Mouse (Mus musculus): ENCODE data around the gene Fkbp4. TPM values are rescaled to one million over a fixed set of nuclear protein-coding genes. Genes with fewer than 3 reads are reported as not detected.
A peak's percentile ranks its signal among the peaks of the same experiment; 100 is the strongest.

The Fkbp4 gene
- total RNA-seq, 2 experiments from 2014 or later: 34.6 to 95.7 TPM

DNA sequence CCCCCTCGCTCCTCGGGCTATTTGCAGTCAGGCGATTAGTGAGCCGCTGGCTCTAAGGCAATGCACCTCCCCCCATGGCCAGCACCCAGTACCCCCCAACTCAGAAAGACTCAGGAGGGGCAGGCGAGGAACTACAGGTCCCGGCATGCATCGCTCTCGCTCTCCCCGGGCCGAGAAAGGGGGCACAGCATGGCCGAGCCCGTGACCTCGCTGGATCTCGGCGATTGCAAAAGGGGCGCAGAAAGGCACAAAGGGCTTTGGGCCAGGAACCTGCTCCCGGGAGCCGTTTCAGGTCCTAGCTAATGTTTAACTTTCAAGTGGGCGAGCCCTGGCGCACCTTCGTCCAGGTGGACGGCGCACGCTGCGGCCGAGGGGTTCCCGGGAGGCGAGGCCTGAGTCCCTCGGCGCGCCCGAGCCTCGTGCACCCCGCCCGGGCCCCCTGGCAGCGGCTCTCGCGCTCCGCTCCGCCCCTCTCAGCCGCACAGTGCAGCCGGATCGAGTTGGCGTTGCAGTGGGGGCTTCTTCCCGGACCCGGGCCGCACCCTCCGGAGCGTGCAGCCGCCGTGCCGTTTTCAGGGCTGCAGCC, 653 bp downstream of the Fkbp4 start:
- peak; percentile 51 for ATAC-seq (ENCODE audit: poor library complexity, severe bottlenecking)

GRCm38 (mm10) chr6:128437288-128437687, 1.2 kb downstream of the Fkbp4 start:
- 0 out of 2 replicates have a peak, but pooled peaks have one; percentile 0 for ATAC-seq (ENCODE audit: poor library complexity, severe bottlenecking)

DNA sequence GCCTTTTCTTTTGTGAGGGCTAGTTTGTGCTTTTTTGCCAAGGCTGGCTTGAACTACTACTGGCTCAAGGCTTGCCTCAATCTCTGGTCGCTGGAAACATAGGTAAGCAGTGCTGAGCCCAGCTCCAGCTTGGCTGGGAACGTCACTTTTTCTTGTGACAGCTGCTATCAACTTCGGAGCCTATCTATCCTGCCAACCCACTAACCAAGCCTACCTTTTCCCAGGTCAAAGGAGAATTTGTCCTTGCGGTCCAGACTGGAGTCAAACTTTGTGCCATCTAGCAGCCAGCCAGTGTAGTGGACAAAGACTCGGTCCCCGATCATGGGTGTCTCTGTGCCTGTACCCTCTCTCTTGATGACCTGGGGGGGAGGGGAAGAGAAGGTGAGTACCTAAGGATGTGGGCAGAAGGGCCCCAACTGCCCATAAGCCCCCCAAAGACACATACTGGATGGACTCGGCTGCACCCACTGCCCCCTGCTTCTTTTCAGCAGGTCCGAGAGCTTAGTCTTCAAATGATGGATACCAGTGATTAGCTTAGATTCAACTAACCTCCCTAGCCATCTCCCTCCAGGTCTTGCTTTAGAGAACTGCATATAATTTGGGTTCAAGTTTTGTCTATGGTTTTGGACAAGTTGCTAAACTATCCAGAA, 2.0 kb downstream of the Fkbp4 start:
- no peak for ATAC-seq (ENCODE audit: poor library complexity, severe bottlenecking)

- no peak for ATAC-seq (ENCODE audit: poor library complexity, severe bottlenecking)
Observed at GRCm38 (mm10) chr6:128435474-128435873, 3.0 kb downstream of the Fkbp4 start.

DNA sequence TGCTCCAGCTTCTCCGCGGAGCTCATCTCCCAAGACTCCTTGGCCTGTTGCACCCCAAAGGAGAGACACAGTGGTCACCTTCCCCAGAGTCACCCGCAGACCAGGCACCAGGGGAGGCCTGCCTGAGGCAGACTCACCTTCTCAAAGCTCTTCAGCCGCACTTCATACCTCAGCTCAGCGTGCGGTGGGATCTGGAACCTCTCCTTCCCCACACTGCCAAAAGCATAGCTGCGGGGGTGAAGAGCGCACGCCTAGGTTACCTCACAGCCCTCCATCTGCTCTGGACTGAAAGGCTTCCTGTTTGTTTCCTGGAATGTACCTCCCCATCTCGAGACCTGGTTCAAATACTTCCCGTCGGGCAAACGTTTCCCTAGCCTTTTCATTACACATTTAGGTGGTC, 4.9 kb downstream of the Fkbp4 start:
- no peak for ATAC-seq (ENCODE audit: poor library complexity, severe bottlenecking)

DNA sequence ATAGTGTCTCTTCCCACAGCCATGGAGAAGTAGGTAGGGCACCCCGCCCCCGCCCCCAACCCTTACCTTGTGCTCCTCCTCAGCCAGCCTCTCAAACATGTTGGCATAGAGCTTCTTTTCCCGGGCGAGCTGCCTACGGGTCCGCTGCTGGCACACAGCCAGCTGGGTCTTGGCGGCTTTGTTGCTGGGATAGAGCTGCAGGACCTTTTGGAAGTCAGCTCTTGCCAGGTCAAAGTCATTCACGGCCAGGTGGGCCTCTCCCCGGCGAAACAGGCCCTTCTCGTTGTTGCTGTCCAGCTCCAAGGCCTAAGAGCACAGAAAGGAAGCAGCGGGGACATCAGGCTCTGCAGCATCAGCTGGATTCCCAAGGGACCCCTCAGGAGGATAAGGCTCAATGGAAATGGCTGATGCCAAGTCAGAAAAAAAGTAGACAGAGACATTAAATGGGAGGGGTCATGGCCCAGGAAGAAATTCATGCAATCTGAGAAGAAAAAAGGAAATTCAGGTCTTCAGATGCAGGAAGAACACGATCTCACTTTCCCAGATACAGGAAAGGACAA, 6.0 kb downstream of the Fkbp4 start:
- no peak for ATAC-seq (ENCODE audit: poor library complexity, severe bottlenecking)

- no peak for ATAC-seq (ENCODE audit: poor library complexity, severe bottlenecking)
Observed at GRCm38 (mm10) chr6:128429826-128430225, 8.7 kb downstream of the Fkbp4 start.

DNA sequence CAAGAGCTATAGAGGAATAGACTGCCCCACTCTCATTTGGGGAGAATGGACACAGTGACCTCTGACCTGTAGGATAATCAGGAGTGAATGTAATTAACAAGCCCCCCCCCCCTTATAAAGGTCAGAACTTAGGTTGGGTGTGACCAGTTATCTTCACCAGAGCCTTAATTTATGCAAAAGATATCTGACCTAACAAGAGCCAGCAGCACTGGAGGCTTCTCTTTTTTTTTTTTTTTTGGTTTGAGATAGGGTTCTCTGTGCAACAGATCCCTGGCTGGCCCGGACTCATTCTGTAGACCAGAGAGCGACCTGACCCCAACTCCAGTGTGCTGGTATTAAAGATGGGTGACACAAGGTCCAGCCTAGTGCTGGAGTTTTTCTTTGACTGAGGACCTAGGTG, 9.2 kb downstream of the Fkbp4 start:
- ATAC-seq (ENCODE audit: poor library complexity, severe bottlenecking): no peak

DNA sequence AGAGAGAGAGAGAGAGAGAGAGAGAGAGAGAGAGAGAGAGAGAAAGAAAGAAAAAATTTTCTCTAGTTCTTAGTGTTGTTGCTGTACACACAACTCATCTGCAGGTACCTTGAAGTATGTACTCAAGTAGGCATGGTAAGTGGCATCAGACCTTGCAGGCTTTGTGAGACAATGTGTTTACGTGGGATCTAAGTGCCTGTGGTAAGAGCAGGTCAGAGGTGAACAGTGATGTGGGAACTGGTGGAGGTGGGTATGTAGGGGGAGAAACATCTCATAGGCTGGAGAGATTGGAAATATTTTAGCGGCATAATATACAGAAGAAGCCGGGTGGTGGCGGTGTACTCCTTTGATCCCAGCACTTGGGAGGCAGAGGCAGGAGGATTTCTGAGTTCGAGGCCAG, 10.9 kb downstream of the Fkbp4 start:
- ATAC-seq (ENCODE audit: poor library complexity, severe bottlenecking): no peak

DNA sequence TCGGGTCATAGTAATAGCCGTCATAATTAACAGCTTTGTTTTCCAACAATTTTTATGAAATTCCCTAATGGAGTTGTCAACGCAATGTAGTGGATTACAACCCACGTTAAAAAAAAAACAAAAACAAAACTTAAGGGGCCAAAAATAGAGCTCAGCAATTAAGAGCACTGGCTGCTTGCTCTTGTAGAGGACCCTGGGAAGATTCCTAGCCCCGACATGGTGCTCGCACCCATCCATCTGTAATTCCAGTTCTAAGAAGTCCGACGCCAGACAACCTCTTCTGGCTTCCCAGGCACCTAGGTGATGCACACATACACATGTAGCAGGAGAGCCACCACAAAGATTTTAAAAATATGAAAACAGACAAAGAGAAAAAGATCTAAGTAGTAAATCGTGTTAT, 13.4 kb downstream of the Fkbp4 start:
- ATAC-seq (ENCODE audit: poor library complexity, severe bottlenecking): no peak

DNA sequence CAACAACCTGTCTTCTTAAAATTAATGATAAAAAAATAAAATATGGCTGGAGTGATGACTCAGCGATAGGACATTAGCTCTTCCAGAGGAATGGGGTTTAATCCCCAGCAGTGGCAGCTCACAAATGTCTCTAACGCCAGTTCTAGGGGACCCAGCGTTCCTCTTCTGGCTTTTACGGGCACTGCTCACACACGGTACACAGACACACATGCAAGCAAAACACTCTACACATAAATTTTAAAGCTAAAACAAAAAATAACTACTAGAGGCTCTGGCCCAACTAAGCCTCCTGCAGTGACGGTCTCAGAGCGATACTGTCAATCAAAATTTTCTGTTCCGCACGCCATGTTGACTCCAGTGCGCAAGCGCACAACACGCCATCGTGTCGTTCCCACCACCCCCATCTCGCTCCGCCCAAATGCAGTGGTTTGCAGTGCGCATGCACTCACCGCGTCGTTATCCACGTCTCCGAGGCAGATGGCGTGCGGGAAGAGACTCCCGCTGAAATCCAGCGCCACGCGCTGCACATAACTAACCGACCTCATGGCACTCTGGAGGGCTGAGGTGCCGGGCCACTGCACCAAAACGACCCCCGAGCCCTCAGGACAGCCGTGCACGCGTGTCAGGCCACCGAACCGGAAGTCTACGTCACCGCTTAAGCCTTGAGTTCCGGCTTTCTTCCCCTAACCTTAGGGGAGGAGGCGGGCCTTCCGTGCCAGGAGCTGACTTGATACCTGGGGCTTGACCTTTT, 14.0 kb downstream of the Fkbp4 start, which contains the start of gene Itfg2:
Gene Itfg2 (minus strand): TSS at position 663 of the 751 bp plus-strand sequence.
- ATAC-seq (ENCODE audit: poor library complexity, severe bottlenecking): peak; percentile 95

DNA sequence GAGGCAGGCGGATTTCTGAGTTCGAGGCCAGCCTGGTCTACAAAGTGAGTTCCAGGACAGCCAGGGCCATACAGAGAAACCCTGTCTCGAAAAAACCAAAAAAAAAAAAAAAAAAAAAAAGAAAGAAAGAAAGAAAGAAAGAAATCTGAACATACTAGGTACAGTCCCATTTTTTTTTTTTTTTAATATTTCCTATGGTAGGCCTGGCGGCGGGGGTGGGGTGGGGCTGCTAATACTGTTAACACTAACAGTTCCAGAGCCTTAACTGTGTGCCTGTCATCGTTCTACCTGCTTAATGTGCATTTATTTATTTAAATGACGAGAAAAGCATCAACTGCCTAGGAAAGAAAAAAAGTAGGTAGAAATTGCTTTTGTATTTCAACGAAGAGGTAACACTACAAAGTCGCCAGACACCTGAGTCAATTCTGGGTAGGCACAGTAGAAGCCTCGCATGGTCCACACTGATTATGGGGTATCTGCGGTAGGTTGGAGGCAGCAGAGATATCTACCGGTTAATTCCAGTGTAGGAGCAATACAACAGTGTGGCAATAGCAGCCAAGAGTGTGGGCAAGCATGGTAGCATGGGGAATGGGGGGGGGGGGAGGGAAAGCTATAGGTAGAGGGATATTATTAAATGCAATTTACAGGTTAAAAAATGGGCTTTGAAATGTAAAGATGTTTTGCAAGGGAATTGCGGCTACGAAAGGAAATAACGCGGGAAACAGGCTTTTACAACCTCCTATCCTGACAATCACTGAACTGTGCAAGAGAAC, 14.8 kb downstream of the Fkbp4 start:
- no peak for ATAC-seq (ENCODE audit: poor library complexity, severe bottlenecking)

DNA sequence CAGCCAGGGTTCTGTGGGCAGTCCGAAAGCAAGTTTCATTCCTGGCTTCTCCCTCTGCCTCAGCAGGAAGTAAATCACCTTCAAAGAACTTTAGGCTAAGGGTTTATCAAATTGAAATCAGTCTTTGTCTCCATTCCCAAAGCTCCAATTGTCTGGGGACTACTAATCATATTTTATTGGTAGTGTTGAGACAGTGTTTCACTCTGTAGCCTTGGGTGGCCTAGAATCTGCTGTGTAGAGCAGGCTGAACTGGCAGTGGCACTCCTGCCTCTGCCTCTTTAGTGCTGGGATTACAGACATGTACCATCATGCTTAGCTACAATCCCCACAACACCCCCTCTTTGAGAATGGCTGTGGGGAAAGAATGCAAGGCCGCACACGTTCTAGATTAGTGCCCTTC, 17.0 kb downstream of the Fkbp4 start:
- ATAC-seq (ENCODE audit: poor library complexity, severe bottlenecking): no peak

DNA sequence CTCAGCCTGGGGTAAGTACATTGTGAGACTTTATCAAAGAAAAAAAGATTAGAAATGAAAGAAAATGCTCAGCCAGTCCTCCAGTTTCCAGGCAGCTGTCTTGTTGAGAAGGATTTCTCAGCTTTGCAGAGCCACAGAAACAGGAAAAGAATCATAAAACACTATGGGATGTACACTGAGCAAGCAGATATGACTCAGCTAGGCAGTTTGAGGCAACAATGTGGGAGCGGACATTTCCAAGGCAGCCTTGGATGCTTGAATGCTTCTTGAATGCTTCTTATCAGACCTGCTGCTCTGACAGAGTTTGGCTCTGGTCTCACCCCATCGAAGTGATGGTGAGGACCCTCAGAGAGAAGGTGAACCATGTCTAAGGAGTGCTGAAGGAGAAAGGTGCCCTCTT, 17.4 kb downstream of the Fkbp4 start:
- ATAC-seq (ENCODE audit: poor library complexity, severe bottlenecking): no peak

GRCm38 (mm10) chr6:128418076-128418475, 20.4 kb downstream of the Fkbp4 start:
- no peak for ATAC-seq (ENCODE audit: poor library complexity, severe bottlenecking)

- no peak for ATAC-seq (ENCODE audit: poor library complexity, severe bottlenecking)
Observed at GRCm38 (mm10) chr6:128416169-128416568, 22.3 kb downstream of the Fkbp4 start.

DNA sequence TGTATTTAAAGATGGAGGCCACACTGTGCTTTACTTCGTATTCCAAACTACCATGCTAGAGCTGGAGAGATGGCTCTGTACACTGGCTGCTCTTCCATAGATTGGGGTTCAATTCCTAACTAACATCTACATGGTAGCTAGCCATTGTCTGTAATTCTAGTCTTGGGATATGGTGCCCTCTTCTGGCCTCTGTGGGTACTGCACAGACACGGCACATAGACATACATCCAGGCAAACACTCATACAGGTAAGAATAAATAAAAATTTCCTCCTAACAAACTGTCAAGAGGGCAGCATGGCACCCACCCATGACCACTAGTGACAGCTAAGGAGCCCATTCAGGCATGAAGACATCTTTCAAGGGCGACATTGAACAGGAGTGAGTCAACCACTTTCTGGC, 27.4 kb downstream of the Fkbp4 start:
- peak; percentile 64 for ATAC-seq (ENCODE audit: poor library complexity, severe bottlenecking)

- ATAC-seq (ENCODE audit: poor library complexity, severe bottlenecking): no peak
Observed at GRCm38 (mm10) chr6:128410305-128410704, 28.2 kb downstream of the Fkbp4 start.

DNA sequence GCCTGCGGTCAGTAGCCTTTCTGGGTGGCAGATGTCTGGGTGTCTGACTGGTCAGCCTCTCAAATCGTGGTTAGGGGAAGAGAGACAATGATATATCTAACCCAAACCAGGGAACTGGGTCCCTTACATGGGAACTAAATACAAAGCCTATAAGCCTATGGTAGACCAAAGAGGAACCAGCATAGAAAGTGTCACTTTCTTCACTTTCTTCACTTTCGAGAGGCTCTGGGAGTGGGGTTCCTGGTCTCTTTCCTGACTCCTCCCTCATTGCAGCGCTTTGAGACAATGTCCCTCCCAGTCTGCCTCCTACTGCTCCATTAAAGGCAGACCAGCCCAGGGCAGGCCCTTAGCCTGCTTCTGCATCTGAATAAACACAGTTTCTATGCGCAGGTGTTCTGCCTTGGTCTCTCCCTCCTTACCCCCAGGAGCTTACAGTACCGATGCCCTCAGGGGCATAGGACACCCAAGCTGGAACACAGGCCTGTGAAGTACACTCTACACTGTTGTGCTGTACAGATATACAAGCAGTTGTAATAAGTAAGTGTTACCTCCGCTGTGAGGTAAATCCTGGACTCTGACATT, 29.8 kb downstream of the Fkbp4 start:
- peak; percentile 80 for ATAC-seq (ENCODE audit: poor library complexity, severe bottlenecking)

DNA sequence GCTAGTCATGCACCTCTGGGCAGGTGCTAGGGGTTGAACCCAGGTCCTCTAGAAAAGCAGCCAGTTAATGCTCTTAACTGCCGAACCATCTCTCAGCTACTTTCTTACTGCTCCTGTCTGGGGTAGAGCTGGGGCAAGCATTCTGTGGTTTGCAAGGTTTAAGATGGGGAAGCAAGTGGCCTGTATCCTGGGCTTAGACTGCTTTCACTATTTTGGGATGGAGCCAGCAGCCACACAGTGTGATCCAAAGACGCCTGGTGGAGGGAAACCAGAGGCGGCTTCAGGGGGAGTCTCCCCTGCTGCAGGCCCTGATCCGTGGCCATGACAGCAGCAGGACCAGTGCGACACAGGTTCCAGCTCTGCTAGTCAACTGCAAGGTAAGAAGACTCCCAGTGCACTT, 33.8 kb downstream of the Fkbp4 start:
- no peak for ATAC-seq (ENCODE audit: poor library complexity, severe bottlenecking)
